Mouse (Mus musculus): ENCODE results near the gene Fam171a1. TPM values are rescaled to one million over a fixed set of nuclear protein-coding genes. Genes with fewer than 3 reads are reported as not detected.

Gene Fam171a1
- polyA plus RNA-seq, 2 experiments from 2014 or later, result not detected

Other genes with a start within 250 kb of the Fam171a1 start
- 10 to 100 TPM; 41.8 to 53.2 TPM for gene Nmt2, start 170.0 kb downstream of the Fam171a1 start, polyA plus RNA-seq (2017; shearing (Covaris generic))
- 10 to 100 TPM; 19.0 to 21.7 TPM for gene Rpp38, start 218.4 kb downstream of the Fam171a1 start, polyA plus RNA-seq (2017; shearing (Covaris generic))
- not detected for gene Acbd7, start 221.9 kb downstream of the Fam171a1 start, polyA plus RNA-seq (2017; shearing (Covaris generic))

Data from activated CD4-positive, CD25-positive, alpha-beta regulatory T cell, adult 4 months (primary cell).